Mouse (Mus musculus) liver, embryonic 11.5 days (tissue): ENCODE measurements at regions not wholly inside any gene's neighbourhood (a gene's known extent, or its start where the extent isn't known, plus 50 kb on each side); places are given as distances from the start of the nearest gene placed in this dataset.

Experiments
- ATAC-seq: fragments of 200-750 bp; cut with Nextera tagmentation; replicated peaks from 2 replicates; pipeline ENCODE4 v1.8.0; 2017; ENCODE audit warnings: moderate number of reproducible peaks, mild to moderate bottlenecking, moderate TSS enrichment, moderate library complexity; ENCODE audit not compliant: low FRiP score
- DNase-seq: peaks from one replicate; pipeline ENCODE4 v3.0.0-alpha.2; 2017; ENCODE audit warnings: low spot score
- H3K27ac ChIP-seq: fragments of 300-500 bp; sonication (generic); 2 replicates; pipeline ENCODE4 v1.5.1; 2014; ENCODE audit warnings: mild to moderate bottlenecking, low read depth, low read length, control low read depth
- H3K27me3 ChIP-seq: fragments of 300-500 bp; sonication (generic); replicated peaks from 2 replicates; pipeline ENCODE4 v1.6.1; 2014; ENCODE audit warnings: low read length, mixed read lengths; ENCODE audit not compliant: control insufficient read depth, insufficient read depth
- H3K36me3 ChIP-seq: fragments of 300-500 bp; sonication (generic); 2 replicates; pipeline ENCODE4 v1.6.1; 2014; ENCODE audit warnings: mild to moderate bottlenecking, low read length, moderate library complexity, mixed read lengths; ENCODE audit not compliant: control insufficient read depth, insufficient read depth
- H3K4me1 ChIP-seq: fragments of 300-500 bp; sonication (generic); replicated peaks from 2 replicates; pipeline ENCODE4 v1.6.1; 2014; ENCODE audit warnings: low read length, mixed read lengths; ENCODE audit not compliant: control insufficient read depth, insufficient read depth
- H3K4me2 ChIP-seq: fragments of 300-500 bp; sonication (generic); 2 replicates; pipeline ENCODE4 v1.6.1; 2014; ENCODE audit warnings: mild to moderate bottlenecking, control low read depth, moderate library complexity
- H3K4me3 ChIP-seq: fragments of 300-500 bp; sonication (generic); 2 replicates; pipeline ENCODE4 v1.5.1; 2014; ENCODE audit warnings: low read depth, low read length, control low read depth
- H3K9ac ChIP-seq: fragments of 300-500 bp; sonication (generic); 2 replicates; pipeline ENCODE4 v1.6.1; 2014; ENCODE audit warnings: low read depth, low read length, control low read depth
- H3K9me3 ChIP-seq: fragments of 300-500 bp; sonication (generic); 2 replicates; pipeline ENCODE4 v1.6.1; 2016; ENCODE audit warnings: low read length, inconsistent platforms, mixed read lengths; ENCODE audit not compliant: control insufficient read depth
- WGBS: fragments of 180-500 bp; shearing (Covaris S2); extraction: QIAGEN DNeasy Blood & Tissue Kit; methylation state at CpG from one replicate; pipeline ENCODE4 v1.1.7; 2014; 5-methylcytosine and 5-hydroxymethylcytosine counted together

GRCm38 (mm10) chr12:109662179-109662578, 62.0 kb upstream of the Rtl1 start:
- Histone ChIP-seq H3K9me3 (no peaks in the 10 kb centered on the region), H3K4me3 (no peak overlapping the region), H3K27me3 (no peaks in the 10 kb centered on the region), H3K4me2 (no peak overlapping the region), H3K4me1 (no peaks in the 10 kb centered on the region), H3K9ac (no peak overlapping the region), H3K27ac (no peak overlapping the region), H3K36me3 (peaks cover 2% of the 10 kb centered on the region; the same call in 1 of the 2 replicates)
- DNase-seq (no peak), ATAC-seq (no peak)
- 69% methylated on average over 2 of the region's 2 CpGs for WGBS

GRCm38 (mm10) chr12:109674766-109675165, 74.6 kb upstream of the Rtl1 start:
- no peaks in the 10 kb centered on the region for H3K4me1 ChIP-seq
- H3K4me3 ChIP-seq, result no peak overlapping the region
- no peaks in the 10 kb centered on the region for H3K9me3 ChIP-seq
- no peak overlapping the region for H3K27ac ChIP-seq
- H3K36me3 ChIP-seq, result peaks cover 2% of the 10 kb centered on the region; the same call in 1 of the 2 replicates
- no peaks in the 10 kb centered on the region for H3K27me3 ChIP-seq
- WGBS, result 66% methylated on average over 4 of the region's 4 CpGs
- H3K9ac ChIP-seq, result no peak overlapping the region
- H3K4me2 ChIP-seq, result no peak overlapping the region
- ATAC-seq (no peak), DNase-seq (no peak)

- no peaks in the 10 kb centered on the region; the same call in none of the 2 replicates for H3K36me3 ChIP-seq
- H3K4me1 ChIP-seq, result no peaks in the 10 kb centered on the region
- ATAC-seq, result no peak
- WGBS, result 81% methylated on average over 4 of the region's 4 CpGs
- DNase-seq, result no peak
- no peak overlapping the region for H3K27ac ChIP-seq
- no peaks in the 10 kb centered on the region for H3K9me3 ChIP-seq
- no peak overlapping the region for H3K4me2 ChIP-seq
- H3K4me3 ChIP-seq, result no peak overlapping the region
- H3K9ac ChIP-seq, result no peak overlapping the region
- H3K27me3 ChIP-seq, result no peaks in the 10 kb centered on the region
Observed at GRCm38 (mm10) chr12:109694046-109694445, 93.9 kb upstream of the Rtl1 start.

GRCm38 (mm10) chr12:109694801-109695430, 94.8 kb upstream of the Rtl1 start:
- Histone ChIP-seq H3K9me3 (no peaks in the 10 kb centered on the region), H3K4me2 (no peak overlapping the region), H3K36me3 (no peaks in the 10 kb centered on the region; the same call in none of the 2 replicates), H3K4me1 (no peaks in the 10 kb centered on the region), H3K4me3 (no peak overlapping the region), H3K9ac (no peak overlapping the region), H3K27ac (no peak overlapping the region), H3K27me3 (no peaks in the 10 kb centered on the region)
- WGBS, result 74% methylated on average over 5 of the region's 5 CpGs
- ATAC-seq (no peak), DNase-seq (no peak)

- no peaks in the 10 kb centered on the region for H3K36me3 ChIP-seq
- H3K9me3 ChIP-seq, result no peaks in the 10 kb centered on the region
- H3K4me1 ChIP-seq, result no peaks in the 10 kb centered on the region
- no peak overlapping the region for H3K4me3 ChIP-seq
- WGBS, result 85% methylated on average over 6 of the region's 6 CpGs
- no peak overlapping the region for H3K4me2 ChIP-seq
- ATAC-seq (no peak), DNase-seq (no peak)
- no peaks in the 10 kb centered on the region for H3K27me3 ChIP-seq
- H3K9ac ChIP-seq, result no peak overlapping the region
- no peak overlapping the region for H3K27ac ChIP-seq
Observed at GRCm38 (mm10) chr12:109706820-109707219, 106.7 kb upstream of the Rtl1 start.

GRCm38 (mm10) chr12:109709661-109710060, 109.5 kb upstream of the Rtl1 start:
- no peak for ATAC-seq
- Histone ChIP-seq H3K4me3 (no peak overlapping the region), H3K9ac (no peak overlapping the region), H3K9me3 (no peaks in the 10 kb centered on the region), H3K36me3 (no peaks in the 10 kb centered on the region), H3K27ac (no peak overlapping the region), H3K4me2 (no peak overlapping the region), H3K4me1 (no peaks in the 10 kb centered on the region), H3K27me3 (no peaks in the 10 kb centered on the region)
- DNase-seq, result peak; percentile 26
- 87% methylated on average over 5 of the region's 5 CpGs for WGBS

GRCm38 (mm10) chr12:109711392-109711791, 111.3 kb upstream of the Rtl1 start:
- no peaks in the 10 kb centered on the region for H3K36me3 ChIP-seq
- H3K4me1 ChIP-seq, result no peaks in the 10 kb centered on the region
- no peak overlapping the region for H3K4me3 ChIP-seq
- no peak overlapping the region for H3K27ac ChIP-seq
- H3K27me3 ChIP-seq, result no peaks in the 10 kb centered on the region
- ATAC-seq (no peak), DNase-seq (peak; percentile 20)
- H3K9ac ChIP-seq, result no peak overlapping the region
- no peaks in the 10 kb centered on the region for H3K9me3 ChIP-seq
- no peak overlapping the region for H3K4me2 ChIP-seq
- 91% methylated on average over 5 of the region's 5 CpGs for WGBS

GRCm38 (mm10) chr12:109711946-109712345, 111.8 kb upstream of the Rtl1 start:
- H3K4me2 ChIP-seq, result no peak overlapping the region
- no peaks in the 10 kb centered on the region for H3K36me3 ChIP-seq
- DNase-seq, result no peak
- H3K27me3 ChIP-seq, result no peaks in the 10 kb centered on the region
- ATAC-seq, result no peak
- no peak overlapping the region for H3K9ac ChIP-seq
- H3K4me3 ChIP-seq, result no peak overlapping the region
- no peak overlapping the region for H3K27ac ChIP-seq
- H3K9me3 ChIP-seq, result no peaks in the 10 kb centered on the region
- 84% methylated on average over 7 of the region's 7 CpGs for WGBS
- no peaks in the 10 kb centered on the region for H3K4me1 ChIP-seq

GRCm38 (mm10) chr12:109712386-109712785, 112.3 kb upstream of the Rtl1 start:
- WGBS, result 85% methylated on average over 16 of the region's 16 CpGs
- Histone ChIP-seq H3K9ac (no peak overlapping the region), H3K9me3 (no peaks in the 10 kb centered on the region), H3K27me3 (no peaks in the 10 kb centered on the region), H3K4me2 (no peak overlapping the region), H3K4me1 (no peaks in the 10 kb centered on the region), H3K4me3 (no peak overlapping the region), H3K36me3 (no peaks in the 10 kb centered on the region), H3K27ac (no peak overlapping the region)
- no peak for DNase-seq
- no peak for ATAC-seq
